Mouse (Mus musculus): Measurements from ENCODE around the gene Hoxa10. TPM values are rescaled to one million over a fixed set of nuclear protein-coding genes. Genes with fewer than 3 reads are reported as not detected.

Hoxa10 gene
- polyA plus RNA-seq, 1 experiment: not detected

- peaks cover 32% of the 10 kb centered on the region; the same call in 1 of the 2 replicates for H3K27me3 ChIP-seq (ENCODE audit: control insufficient read depth, insufficient read depth, low read length)
- 2% methylated on average over 53 of the region's 72 CpGs for WGBS
- H3K27ac ChIP-seq (ENCODE audit: insufficient read depth, low read length): no peak within 1 kb of the TSS
- DNase-seq: no peak
- no peak within 1 kb of the TSS for H3K4me3 ChIP-seq (replicated peaks; ENCODE audit: insufficient read depth, low read depth, low read length)
- no peaks in the 10 kb centered on the region for H3K4me1 ChIP-seq (ENCODE audit: control insufficient read depth, insufficient read depth, low read length)
- no peak for TF ChIP-seq CTCF (IDR thresholded peaks at IDR 0.05; ENCODE audit: borderline replicate concordance, insufficient read depth, low read depth, low read length)
- TF ChIP-seq POLR2A (IDR thresholded peaks at IDR 0.05; ENCODE audit: borderline replicate concordance, insufficient read depth, low read length): no peak
Measured at GRCm38 (mm10) chr6:52260654-52261575, 20.3 kb upstream of the Hoxa10 start, which contains the start of gene Hoxa13. Gene Hoxa13 (minus strand): TSS chr6:52260880.

GRCm38 (mm10) chr6:52259811-52260261, 19.2 kb upstream of the Hoxa10 start:
- DNase-seq: no peak
- WGBS: 1% methylated on average over 39 of the region's 39 CpGs
- Histone ChIP-seq H3K27me3 (ENCODE audit: control insufficient read depth, insufficient read depth, low read length) (peaks cover 30% of the 10 kb centered on the region; the same call in 1 of the 2 replicates), H3K4me1 (ENCODE audit: control insufficient read depth, insufficient read depth, low read length) (no peaks in the 10 kb centered on the region), H3K4me3 (replicated peaks; ENCODE audit: insufficient read depth, low read depth, low read length) (no peak overlapping the region), H3K27ac (ENCODE audit: insufficient read depth, low read length) (no peak overlapping the region)
- TF ChIP-seq POLR2A (IDR thresholded peaks at IDR 0.05; ENCODE audit: borderline replicate concordance, insufficient read depth, low read length): no peak
- no peak for TF ChIP-seq CTCF (IDR thresholded peaks at IDR 0.05; ENCODE audit: borderline replicate concordance, insufficient read depth, low read depth, low read length)

GRCm38 (mm10) chr6:52259081-52259790, 18.6 kb upstream of the Hoxa10 start:
- H3K27ac ChIP-seq (ENCODE audit: insufficient read depth, low read length): no peak overlapping the region
- no peak for DNase-seq
- H3K27me3 ChIP-seq (ENCODE audit: control insufficient read depth, insufficient read depth, low read length): peaks cover 25% of the 10 kb centered on the region; the same call in 1 of the 2 replicates
- TF ChIP-seq POLR2A (IDR thresholded peaks at IDR 0.05; ENCODE audit: borderline replicate concordance, insufficient read depth, low read length) (no peak), CTCF (IDR thresholded peaks at IDR 0.05; ENCODE audit: borderline replicate concordance, insufficient read depth, low read depth, low read length) (no peak)
- H3K4me3 ChIP-seq (replicated peaks; ENCODE audit: insufficient read depth, low read depth, low read length): no peak overlapping the region
- no peaks in the 10 kb centered on the region for H3K4me1 ChIP-seq (ENCODE audit: control insufficient read depth, insufficient read depth, low read length)
- WGBS: 4% methylated on average over 25 of the region's 25 CpGs

GRCm38 (mm10) chr6:52256956-52257355, 16.3 kb upstream of the Hoxa10 start:
- peaks cover 22% of the 10 kb centered on the region; the same call in 1 of the 2 replicates for H3K27me3 ChIP-seq (ENCODE audit: control insufficient read depth, insufficient read depth, low read length)
- under 1% methylated on average over 6 of the region's 6 CpGs for WGBS

GRCm38 (mm10) chr6:52253511-52254500, 13.2 kb upstream of the Hoxa10 start:
- 4% methylated on average over 59 of the region's 59 CpGs for WGBS
- TF ChIP-seq CTCF (IDR thresholded peaks at IDR 0.05; ENCODE audit: borderline replicate concordance, insufficient read depth, low read depth, low read length) (no peak), POLR2A (IDR thresholded peaks at IDR 0.05; ENCODE audit: borderline replicate concordance, insufficient read depth, low read length) (no peak)
- no peaks in the 10 kb centered on the region for H3K4me1 ChIP-seq (ENCODE audit: control insufficient read depth, insufficient read depth, low read length)
- no peak overlapping the region for H3K4me3 ChIP-seq (replicated peaks; ENCODE audit: insufficient read depth, low read depth, low read length)
- no peak for DNase-seq
- H3K27ac ChIP-seq (ENCODE audit: insufficient read depth, low read length): no peak overlapping the region
- peaks cover 12% of the 10 kb centered on the region; the same call in 1 of the 2 replicates for H3K27me3 ChIP-seq (ENCODE audit: control insufficient read depth, insufficient read depth, low read length)

More at GRCm38 (mm10) chr6:52256956-52257355, 16.3 kb upstream of the Hoxa10 start:
- TF ChIP-seq POLR2A (IDR thresholded peaks at IDR 0.05; ENCODE audit: borderline replicate concordance, insufficient read depth, low read length): no peak
- peak; percentile 76 for TF ChIP-seq CTCF (IDR thresholded peaks at IDR 0.05; ENCODE audit: borderline replicate concordance, insufficient read depth, low read depth, low read length)
- Histone ChIP-seq H3K4me3 (replicated peaks; ENCODE audit: insufficient read depth, low read depth, low read length) (no peak overlapping the region), H3K27ac (ENCODE audit: insufficient read depth, low read length) (no peak overlapping the region), H3K4me1 (ENCODE audit: control insufficient read depth, insufficient read depth, low read length) (no peaks in the 10 kb centered on the region)
- DNase-seq: peak; percentile 55 to 67

GRCm38 (mm10) chr6:52252775-52253376, 12.2 kb upstream of the Hoxa10 start:
- H3K27me3 ChIP-seq (ENCODE audit: control insufficient read depth, insufficient read depth, low read length): peaks cover 11% of the 10 kb centered on the region; the same call in 1 of the 2 replicates
- no peak overlapping the region for H3K27ac ChIP-seq (ENCODE audit: insufficient read depth, low read length)
- no peak for DNase-seq
- no peak overlapping the region for H3K4me3 ChIP-seq (replicated peaks; ENCODE audit: insufficient read depth, low read depth, low read length)
- TF ChIP-seq POLR2A (IDR thresholded peaks at IDR 0.05; ENCODE audit: borderline replicate concordance, insufficient read depth, low read length): no peak
- TF ChIP-seq CTCF (IDR thresholded peaks at IDR 0.05; ENCODE audit: borderline replicate concordance, insufficient read depth, low read depth, low read length): no peak
- H3K4me1 ChIP-seq (ENCODE audit: control insufficient read depth, insufficient read depth, low read length): no peaks in the 10 kb centered on the region
- 2% methylated on average over 35 of the region's 35 CpGs for WGBS
